Mouse (Mus musculus): ENCODE measurements around the gene Dkk3. TPM values are rescaled to one million over a fixed set of nuclear protein-coding genes. Genes with fewer than 3 reads are reported as not detected.
"Not testable (repeated sequence)": the region's sequence is repeated elsewhere in the genome, so short reads cannot be mapped to it uniquely, and the experiment has no call there.

Dkk3 gene
- total and polyA plus RNA-seq, 2 experiments from 2014 or later = 53.8 to 90.6 TPM

- ATAC-seq (ENCODE audit: insufficient read depth, low read depth) (no peak), DNase-seq (ENCODE audit: low spot score) (no peak)
- Histone ChIP-seq H3K9ac (replicated peaks; ENCODE audit: low read depth, low read length) (no peak overlapping the region), H3K36me3 (replicated peaks; ENCODE audit: control insufficient read depth, insufficient read depth, low read length) (no peaks in the 10 kb centered on the region), H3K27me3 (ENCODE audit: control insufficient read depth, insufficient read depth, low read length) (0 out of 2 replicates have a peak, but pooled peaks cover 3% of the 10 kb centered on the region), H3K4me3 (ENCODE audit: low read depth, low read length) (no peak overlapping the region), H3K27ac (ENCODE audit: low read depth) (no peak overlapping the region), H3K4me1 (ENCODE audit: control insufficient read depth, insufficient read depth) (0 out of 2 replicates have a peak, but pooled peaks cover 6% of the 10 kb centered on the region), H3K4me2 (ENCODE audit: low read depth, low read length) (no peak overlapping the region), H3K9me3 (replicated peaks; ENCODE audit: control insufficient read depth, low read length) (no peaks in the 10 kb centered on the region)
- TF ChIP-seq EP300 (IDR thresholded peaks at IDR 0.05; ENCODE audit: low read depth) = no peak
- 55% methylated on average over 4 of the region's 4 CpGs for WGBS
Measured at GRCm38 (mm10) chr7:112165593-112165992, 6.7 kb upstream of the Dkk3 start.

- H3K9me3 ChIP-seq (replicated peaks; ENCODE audit: control insufficient read depth, low read length); H3K4me3 ChIP-seq (ENCODE audit: low read depth, low read length); H3K4me1 ChIP-seq (ENCODE audit: control insufficient read depth, insufficient read depth); H3K27me3 ChIP-seq (ENCODE audit: control insufficient read depth, insufficient read depth, low read length); DNase-seq (ENCODE audit: low spot score); H3K9ac ChIP-seq (replicated peaks; ENCODE audit: low read depth, low read length); H3K4me2 ChIP-seq (ENCODE audit: low read depth, low read length); ATAC-seq (ENCODE audit: insufficient read depth, low read depth); H3K36me3 ChIP-seq (replicated peaks; ENCODE audit: control insufficient read depth, insufficient read depth, low read length); H3K27ac ChIP-seq (ENCODE audit: low read depth): not testable (repeated sequence)
- 77% methylated on average over 4 of the region's 4 CpGs for WGBS
Measured at GRCm38 (mm10) chr7:112165032-112165431, 6.2 kb upstream of the Dkk3 start.

- WGBS = 87% methylated on average over 3 of the region's 3 CpGs
- no peak for ATAC-seq (ENCODE audit: insufficient read depth, low read depth)
- DNase-seq (ENCODE audit: low spot score) = no peak
- 0 out of 2 replicates have a peak, but pooled peaks cover 3% of the 10 kb centered on the region for H3K27me3 ChIP-seq (ENCODE audit: control insufficient read depth, insufficient read depth, low read length)
- no peak overlapping the region for H3K9ac ChIP-seq (replicated peaks; ENCODE audit: low read depth, low read length)
- no peak overlapping the region for H3K27ac ChIP-seq (ENCODE audit: low read depth)
- H3K4me1 ChIP-seq (ENCODE audit: control insufficient read depth, insufficient read depth) = no peaks in the 10 kb centered on the region
- no peak overlapping the region for H3K4me3 ChIP-seq (ENCODE audit: low read depth, low read length)
- no peaks in the 10 kb centered on the region for H3K36me3 ChIP-seq (replicated peaks; ENCODE audit: control insufficient read depth, insufficient read depth, low read length)
- no peaks in the 10 kb centered on the region for H3K9me3 ChIP-seq (replicated peaks; ENCODE audit: control insufficient read depth, low read length)
- TF ChIP-seq CTCF (IDR thresholded peaks at IDR 0.05; ENCODE audit: low read depth) (no peak), EP300 (IDR thresholded peaks at IDR 0.05; ENCODE audit: low read depth) (no peak)
- H3K4me2 ChIP-seq (ENCODE audit: low read depth, low read length) = no peak overlapping the region
Measured at GRCm38 (mm10) chr7:112164430-112164829, 5.6 kb upstream of the Dkk3 start.

GRCm38 (mm10) chr7:112159835-112160234, 978 bp upstream of the Dkk3 start:
- no peak for DNase-seq (ENCODE audit: low spot score)
- no peak overlapping the region for H3K4me3 ChIP-seq (ENCODE audit: low read depth, low read length)
- no peak overlapping the region for H3K9ac ChIP-seq (replicated peaks; ENCODE audit: low read depth, low read length)
- no peaks in the 10 kb centered on the region for H3K36me3 ChIP-seq (replicated peaks; ENCODE audit: control insufficient read depth, insufficient read depth, low read length)
- 61% methylated on average over 5 of the region's 6 CpGs for WGBS
- H3K9me3 ChIP-seq (replicated peaks; ENCODE audit: control insufficient read depth, low read length) = no peaks in the 10 kb centered on the region
- no peak overlapping the region for H3K27ac ChIP-seq (ENCODE audit: low read depth)
- peaks cover 18% of the 10 kb centered on the region; the same call in 1 of the 2 replicates for H3K27me3 ChIP-seq (ENCODE audit: control insufficient read depth, insufficient read depth, low read length)
- ATAC-seq (ENCODE audit: insufficient read depth, low read depth) = no peak
- H3K4me1 ChIP-seq (ENCODE audit: control insufficient read depth, insufficient read depth) = peaks cover 11% of the 10 kb centered on the region; the same call in 1 of the 2 replicates
- TF ChIP-seq EP300 (IDR thresholded peaks at IDR 0.05; ENCODE audit: low read depth) (no peak), CTCF (IDR thresholded peaks at IDR 0.05; ENCODE audit: low read depth) (peak; percentile 19; the same call in 1 of the 2 replicates)
- no peak overlapping the region for H3K4me2 ChIP-seq (ENCODE audit: low read depth, low read length)

GRCm38 (mm10) chr7:112158316-112158741, 528 bp downstream of the Dkk3 start:
- H3K4me3 ChIP-seq (ENCODE audit: low read depth, low read length) = peak overlapping the region; percentile 54
- H3K9ac ChIP-seq (replicated peaks; ENCODE audit: low read depth, low read length) = peak overlapping the region; percentile 67
- peak; percentile 31 for DNase-seq (ENCODE audit: low spot score)
- peak overlapping the region; percentile 44 for H3K27ac ChIP-seq (ENCODE audit: low read depth)
- peak; percentile 47 for ATAC-seq (ENCODE audit: insufficient read depth, low read depth)
- H3K9me3 ChIP-seq (replicated peaks; ENCODE audit: control insufficient read depth, low read length) = no peaks in the 10 kb centered on the region
- no peaks in the 10 kb centered on the region for H3K36me3 ChIP-seq (replicated peaks; ENCODE audit: control insufficient read depth, insufficient read depth, low read length)
- peaks cover 18% of the 10 kb centered on the region; the same call in 1 of the 2 replicates for H3K27me3 ChIP-seq (ENCODE audit: control insufficient read depth, insufficient read depth, low read length)
- H3K4me2 ChIP-seq (ENCODE audit: low read depth, low read length) = peak overlapping the region; percentile 78
- peaks cover 13% of the 10 kb centered on the region; the same call in 1 of the 2 replicates for H3K4me1 ChIP-seq (ENCODE audit: control insufficient read depth, insufficient read depth)
- no peak for TF ChIP-seq EP300 (IDR thresholded peaks at IDR 0.05; ENCODE audit: low read depth)
- no peak for TF ChIP-seq CTCF (IDR thresholded peaks at IDR 0.05; ENCODE audit: low read depth)
- under 1% methylated on average over 23 of the region's 23 CpGs for WGBS
